Mouse (Mus musculus): ENCODE data around the gene Abraxas2.

Gene Abraxas2

GRCm38 (mm10) chr7:132853946-132854345 lies 5.1 kb upstream of the Abraxas2 start:
- no peak for DNase-seq (ENCODE audit: low read depth, low spot score)

GRCm38 (mm10) chr7:132856083-132856482 lies 2.9 kb upstream of the Abraxas2 start:
- DNase-seq (ENCODE audit: low read depth, low spot score): no peak

- no peak for DNase-seq (ENCODE audit: low read depth, low spot score)
These were observed 899 bp upstream of the Abraxas2 start for GRCm38 (mm10) chr7:132858043-132858608.

GRCm38 (mm10) chr7:132866316-132866715 lies 7.3 kb downstream of the Abraxas2 start:
- DNase-seq (ENCODE audit: low read depth, low spot score): no peak

- no peak for DNase-seq (ENCODE audit: low read depth, low spot score)
These were observed 14.0 kb downstream of the Abraxas2 start for GRCm38 (mm10) chr7:132873043-132873442.

GRCm38 (mm10) chr7:132875391-132876086 lies 16.5 kb downstream of the Abraxas2 start:
- no peak for DNase-seq (ENCODE audit: low read depth, low spot score)

- no peak for DNase-seq (ENCODE audit: low read depth, low spot score)
These were observed 21.3 kb downstream of the Abraxas2 start for GRCm38 (mm10) chr7:132880276-132880675.

GRCm38 (mm10) chr7:132882343-132882742 lies 23.3 kb downstream of the Abraxas2 start:
- no peak for DNase-seq (ENCODE audit: low read depth, low spot score)

GRCm38 (mm10) chr7:132884031-132884430 lies 25.0 kb downstream of the Abraxas2 start:
- DNase-seq (ENCODE audit: low read depth, low spot score): no peak

GRCm38 (mm10) chr7:132887019-132887804 lies 28.2 kb downstream of the Abraxas2 start:
- no peak for DNase-seq (ENCODE audit: low read depth, low spot score)

GRCm38 (mm10) chr7:132888052-132888451 lies 29.0 kb downstream of the Abraxas2 start:
- no peak for DNase-seq (ENCODE audit: low read depth, low spot score)

- DNase-seq (ENCODE audit: low read depth, low spot score): no peak
These were observed 29.7 kb downstream of the Abraxas2 start for GRCm38 (mm10) chr7:132888518-132889249.

GRCm38 (mm10) chr7:132889691-132890090 lies 30.7 kb downstream of the Abraxas2 start:
- no peak for DNase-seq (ENCODE audit: low read depth, low spot score)

- no peak for DNase-seq (ENCODE audit: low read depth, low spot score)
These were observed 31.2 kb downstream of the Abraxas2 start for GRCm38 (mm10) chr7:132890201-132890600.

GRCm38 (mm10) chr7:132891561-132892310 lies 32.7 kb downstream of the Abraxas2 start:
- DNase-seq (ENCODE audit: low read depth, low spot score): no peak

GRCm38 (mm10) chr7:132892311-132892661 lies 33.3 kb downstream of the Abraxas2 start:
- DNase-seq (ENCODE audit: low read depth, low spot score): no peak

GRCm38 (mm10) chr7:132892806-132893205 lies 33.8 kb downstream of the Abraxas2 start:
- DNase-seq (ENCODE audit: low read depth, low spot score): no peak

- DNase-seq (ENCODE audit: low read depth, low spot score): no peak
These were observed 34.3 kb downstream of the Abraxas2 start for GRCm38 (mm10) chr7:132893336-132893735.

GRCm38 (mm10) chr7:132894841-132895555 lies 36.0 kb downstream of the Abraxas2 start:
- DNase-seq (ENCODE audit: low read depth, low spot score): no peak

- DNase-seq (ENCODE audit: low read depth, low spot score): peak; percentile 52
These were observed 37.3 kb downstream of the Abraxas2 start for GRCm38 (mm10) chr7:132896206-132896815.
